Mouse (Mus musculus) neural tube, embryonic 13.5 days (tissue): ENCODE results near the gene Olfr312. TPM values are rescaled to one million over a fixed set of nuclear protein-coding genes. Genes with fewer than 3 reads are reported as not detected.
A peak's percentile ranks its signal among the peaks of the same experiment; 100 is the strongest.
"Not testable (repeated sequence)": the region's sequence is repeated elsewhere in the genome, so short reads cannot be mapped to it uniquely, and the experiment has no call there.

Experiments
- ATAC-seq: fragments of 200-750 bp; cut with Nextera tagmentation; 2 replicates; pipeline ENCODE4 v1.8.0; 2017; ENCODE audit warnings: low read depth, mild to moderate bottlenecking, moderate TSS enrichment, moderate library complexity
- H3K27ac ChIP-seq: fragments of 300-500 bp; sonication (generic); replicated peaks from 2 replicates; pipeline ENCODE4 v1.5.1; 2015; ENCODE audit warnings: moderate library complexity, mild to moderate bottlenecking, inconsistent platforms
- H3K27me3 ChIP-seq: fragments of 300-500 bp; sonication (generic); 2 replicates; pipeline ENCODE4 v1.6.1; 2015; ENCODE audit warnings: mild to moderate bottlenecking, inconsistent platforms
- H3K36me3 ChIP-seq: fragments of 300-500 bp; sonication (generic); 2 replicates; pipeline ENCODE4 v1.6.1; 2015; ENCODE audit warnings: mild to moderate bottlenecking, inconsistent platforms
- H3K4me1 ChIP-seq: fragments of 300-500 bp; sonication (generic); replicated peaks from 2 replicates; pipeline ENCODE4 v1.6.1; 2015; ENCODE audit warnings: inconsistent platforms
- H3K4me2 ChIP-seq: fragments of 300-500 bp; sonication (generic); 2 replicates; pipeline ENCODE4 v1.6.1; 2015; ENCODE audit warnings: inconsistent platforms, mild to moderate bottlenecking, moderate library complexity
- H3K4me3 ChIP-seq: fragments of 300-500 bp; sonication (generic); 2 replicates; pipeline ENCODE4 v1.5.1; 2015; ENCODE audit warnings: mild to moderate bottlenecking, inconsistent platforms
- H3K9ac ChIP-seq: fragments of 300-500 bp; sonication (generic); 2 replicates; pipeline ENCODE4 v1.6.1; 2015; ENCODE audit warnings: moderate library complexity, mild to moderate bottlenecking, inconsistent platforms
- H3K9me3 ChIP-seq: fragments of 300-500 bp; sonication (generic); 2 replicates; pipeline ENCODE4 v1.6.1; 2016; ENCODE audit warnings: inconsistent platforms
- WGBS: fragments of 180-500 bp; shearing (Covaris S2); methylation state at CpG from one replicate; pipeline ENCODE4 v1.1.7; 2015; 5-methylcytosine and 5-hydroxymethylcytosine counted together
- polyA plus RNA-seq: library from polyadenylated mRNA; unstranded; fragments of >200 nt; fragmentation: Nextera tagmentation; extraction: Ambion mirVana; gene quantifications from 2 replicates; pipeline ENCODE4 v1.2.1, GENCODE M21; 2015

Gene Olfr312
- not detected in 2 replicates for polyA plus RNA-seq

- H3K4me2 ChIP-seq, H3K9me3 ChIP-seq, H3K27me3 ChIP-seq, H3K4me1 ChIP-seq, H3K36me3 ChIP-seq, ATAC-seq, H3K27ac ChIP-seq, H3K9ac ChIP-seq, H3K4me3 ChIP-seq: not testable (repeated sequence)
These were observed at the start of gene Olfr312 for GRCm38 (mm10) chr11:58828937-58829336. Olfr312 (plus strand) TSS chr11:58829237.

GRCm38 (mm10) chr11:58782480-58783089 lies 46.5 kb upstream of the Olfr312 start, which contains the start of gene Olfr314:
Olfr314 (plus strand) TSS chr11:58782952.
- Histone ChIP-seq H3K27ac (no peak within 1 kb of the TSS), H3K4me2 (no peak within 1 kb of the TSS), H3K4me3 (no peak within 1 kb of the TSS), H3K9me3 (no peaks in the 10 kb centered on the region), H3K36me3 (no peaks in the 10 kb centered on the region), H3K9ac (no peak within 1 kb of the TSS), H3K27me3 (no peaks in the 10 kb centered on the region), H3K4me1 (no peaks in the 10 kb centered on the region)
- no peak for ATAC-seq
- WGBS = 84% methylated on average over 6 of the region's 6 CpGs

- Histone ChIP-seq H3K9me3 (no peaks in the 10 kb centered on the region), H3K4me2 (no peak overlapping the region), H3K36me3 (no peaks in the 10 kb centered on the region), H3K4me1 (no peaks in the 10 kb centered on the region), H3K27ac (no peak overlapping the region), H3K9ac (no peak overlapping the region), H3K27me3 (no peaks in the 10 kb centered on the region), H3K4me3 (no peak overlapping the region)
- 88% methylated on average over 2 of the region's 2 CpGs for WGBS
- ATAC-seq = no peak
These were observed 44.9 kb upstream of the Olfr312 start for GRCm38 (mm10) chr11:58784182-58784581.

- Histone ChIP-seq H3K9me3 (no peaks in the 10 kb centered on the region), H3K4me3 (no peak overlapping the region), H3K27me3 (no peaks in the 10 kb centered on the region), H3K9ac (no peak overlapping the region), H3K36me3 (no peaks in the 10 kb centered on the region), H3K4me2 (no peak overlapping the region), H3K4me1 (no peaks in the 10 kb centered on the region), H3K27ac (no peak overlapping the region)
- no peak for ATAC-seq
- 89% methylated on average over 10 of the region's 10 CpGs for WGBS
These were observed 41.4 kb upstream of the Olfr312 start for GRCm38 (mm10) chr11:58787651-58788050.

- Histone ChIP-seq H3K4me1 (no peaks in the 10 kb centered on the region), H3K36me3 (no peaks in the 10 kb centered on the region), H3K9ac (no peak overlapping the region), H3K27me3 (no peaks in the 10 kb centered on the region), H3K27ac (no peak overlapping the region), H3K4me2 (no peak overlapping the region), H3K9me3 (no peaks in the 10 kb centered on the region), H3K4me3 (no peak overlapping the region)
- 90% methylated on average over 8 of the region's 8 CpGs for WGBS
- no peak for ATAC-seq
These were observed 40.7 kb upstream of the Olfr312 start for GRCm38 (mm10) chr11:58788346-58788745.

GRCm38 (mm10) chr11:58789532-58789931 lies 39.5 kb upstream of the Olfr312 start:
- Histone ChIP-seq H3K4me3 (no peak overlapping the region), H3K36me3 (no peaks in the 10 kb centered on the region), H3K27ac (no peak overlapping the region), H3K9me3 (no peaks in the 10 kb centered on the region), H3K9ac (no peak overlapping the region), H3K4me2 (no peak overlapping the region), H3K27me3 (no peaks in the 10 kb centered on the region), H3K4me1 (no peaks in the 10 kb centered on the region)
- WGBS = 36% methylated on average over 3 of the region's 3 CpGs
- ATAC-seq = no peak

- Histone ChIP-seq H3K4me3 (no peak overlapping the region), H3K27me3 (no peaks in the 10 kb centered on the region), H3K4me1 (no peaks in the 10 kb centered on the region), H3K4me2 (no peak overlapping the region), H3K27ac (no peak overlapping the region), H3K9ac (no peak overlapping the region), H3K9me3 (no peaks in the 10 kb centered on the region), H3K36me3 (no peaks in the 10 kb centered on the region)
- no peak for ATAC-seq
- 63% methylated on average over 2 of the region's 2 CpGs for WGBS
These were observed 39.0 kb upstream of the Olfr312 start for GRCm38 (mm10) chr11:58790053-58790452.

- Histone ChIP-seq H3K27me3 (no peaks in the 10 kb centered on the region), H3K27ac (no peak overlapping the region), H3K36me3 (no peaks in the 10 kb centered on the region), H3K9me3 (no peaks in the 10 kb centered on the region), H3K9ac (no peak overlapping the region), H3K4me1 (no peaks in the 10 kb centered on the region), H3K4me2 (no peak overlapping the region), H3K4me3 (no peak overlapping the region)
- WGBS = 84% methylated on average over 6 of the region's 6 CpGs
- no peak for ATAC-seq
These were observed 38.4 kb upstream of the Olfr312 start for GRCm38 (mm10) chr11:58790646-58791045.

- WGBS = 92% methylated on average over 2 of the region's 2 CpGs
These were observed 33.2 kb upstream of the Olfr312 start for GRCm38 (mm10) chr11:58795856-58796255.

GRCm38 (mm10) chr11:58796850-58797249 lies 32.2 kb upstream of the Olfr312 start:
- WGBS = 83% methylated on average over 7 of the region's 7 CpGs
- Histone ChIP-seq H3K4me2 (no peak overlapping the region), H3K9ac (no peak overlapping the region), H3K27me3 (no peaks in the 10 kb centered on the region), H3K27ac (no peak overlapping the region), H3K9me3 (no peaks in the 10 kb centered on the region), H3K36me3 (no peaks in the 10 kb centered on the region), H3K4me3 (no peak overlapping the region), H3K4me1 (peaks cover 9% of the 10 kb centered on the region)
- ATAC-seq = no peak

More at GRCm38 (mm10) chr11:58795856-58796255, 33.2 kb upstream of the Olfr312 start:
- no peak for ATAC-seq
- Histone ChIP-seq H3K9me3 (no peaks in the 10 kb centered on the region), H3K9ac (no peak overlapping the region), H3K4me3 (no peak overlapping the region), H3K27ac (no peak overlapping the region), H3K4me1 (no peaks in the 10 kb centered on the region), H3K27me3 (no peaks in the 10 kb centered on the region), H3K4me2 (no peak overlapping the region), H3K36me3 (no peaks in the 10 kb centered on the region)

- H3K4me1 ChIP-seq = peaks cover 12% of the 10 kb centered on the region
- ATAC-seq = no peak
- no peaks in the 10 kb centered on the region for H3K9me3 ChIP-seq
- H3K4me2 ChIP-seq = no peak overlapping the region
- no peak overlapping the region for H3K9ac ChIP-seq
- no peak overlapping the region for H3K27ac ChIP-seq
- no peaks in the 10 kb centered on the region for H3K27me3 ChIP-seq
- WGBS = 82% methylated on average over 5 of the region's 5 CpGs
- H3K4me3 ChIP-seq = no peak overlapping the region
- H3K36me3 ChIP-seq = no peaks in the 10 kb centered on the region
These were observed 29.3 kb upstream of the Olfr312 start for GRCm38 (mm10) chr11:58799747-58800146.

GRCm38 (mm10) chr11:58801558-58802228 lies 27.3 kb upstream of the Olfr312 start, which contains the start of gene Fam183b:
Fam183b (minus strand) TSS chr11:58801960.
- Histone ChIP-seq H3K4me1 (peaks cover 12% of the 10 kb centered on the region), H3K27me3 (no peaks in the 10 kb centered on the region), H3K4me3 (no peak within 1 kb of the TSS), H3K9ac (no peak within 1 kb of the TSS; the same call in 1 of the 2 replicates), H3K4me2 (peak within 1 kb of the TSS; percentile 18; the same call in 1 of the 2 replicates), H3K27ac (no peak within 1 kb of the TSS), H3K36me3 (no peaks in the 10 kb centered on the region), H3K9me3 (no peaks in the 10 kb centered on the region)
- ATAC-seq = peak; percentile 59
- 38% methylated on average over 14 of the region's 14 CpGs for WGBS
